In genomic region chr1:54584588-54585277, GRCm38 (mm10) we compare ENCODE assay signal across 12 mouse cellular contexts. TPM values are rescaled to one million over a fixed set of nuclear protein-coding genes. Genes with fewer than 3 reads are reported as not detected.
DNase-seq lines count a peak whose midpoint lies in the region; ATAC-seq and TF ChIP-seq lines count a peak whose summit lies in the region.
"Had no signal": no experiment of that assay in that cellular context is flagged by ENCODE, and none has a peak within 500 bp of the region (broad histone marks: within the 10 kb centered on the region; RNA-seq: fewer than 3 reads in every experiment).

No protein-coding gene starts in this region.

- 64% methylated on average over 2 of the region's 2 CpGs for WGBS in hindbrain, embryonic 12.5 days
- 49% methylated on average over 2 of the region's 2 CpGs for WGBS in hindbrain, embryonic 10.5 days
- 43% methylated on average over 2 of the region's 2 CpGs for WGBS in midbrain, embryonic 16.5 days
- WGBS in midbrain, embryonic 14.5 days: 50% methylated on average over 2 of the region's 2 CpGs
- 66% methylated on average over 2 of the region's 2 CpGs for WGBS in neural tube, embryonic 12.5 days
- 61% methylated on average over 2 of the region's 2 CpGs for WGBS in intestine, postnatal 0 days

- H3K27ac ChIP-seq in hindbrain, embryonic 12.5 days: no peak overlapping the region
- H3K27ac ChIP-seq in hindbrain, embryonic 10.5 days: no peak overlapping the region
- H3K27ac ChIP-seq in midbrain, embryonic 16.5 days (ENCODE audit: low read length): no peak overlapping the region
- H3K27ac ChIP-seq in midbrain, embryonic 14.5 days (replicated peaks; ENCODE audit: low read depth, low read length): no peak overlapping the region
- no peak overlapping the region for H3K27ac ChIP-seq in neural tube, embryonic 12.5 days
- no peak overlapping the region for H3K27ac ChIP-seq in intestine, postnatal 0 days (ENCODE audit: low read depth, low read length)
- H3K27ac ChIP-seq: hindbrain, embryonic 15.5 days; layer of hippocampus, adult 2 months had no signal

- peak; percentile 22; the same call in 1 of the 2 replicates for ATAC-seq in hindbrain, embryonic 12.5 days (ENCODE audit: low FRiP score)
- ATAC-seq in midbrain, embryonic 16.5 days: peak; percentile 25; the same call in 1 of the 2 replicates
- ATAC-seq in midbrain, embryonic 14.5 days (ENCODE audit: low FRiP score, low TSS enrichment): no peak
- 0 out of 2 replicates have a peak, but pooled peaks have one; percentile 10 for ATAC-seq in neural tube, embryonic 12.5 days (ENCODE audit: low FRiP score, low read depth)
- ATAC-seq in intestine, postnatal 0 days: no peak

- H3K4me2 ChIP-seq in hindbrain, embryonic 12.5 days (replicated peaks): no peak overlapping the region
- H3K4me2 ChIP-seq in midbrain, embryonic 16.5 days (ENCODE audit: low read length): no peak overlapping the region
- H3K4me2 ChIP-seq in midbrain, embryonic 14.5 days (ENCODE audit: low read length): no peak overlapping the region
- no peak overlapping the region; the same call in 1 of the 2 replicates for H3K4me2 ChIP-seq in neural tube, embryonic 12.5 days (replicated peaks)
- no peak overlapping the region for H3K4me2 ChIP-seq in intestine, postnatal 0 days (replicated peaks; ENCODE audit: low read depth)
- H3K4me2 ChIP-seq: hindbrain, embryonic 15.5 days had no signal

- H3K36me3 ChIP-seq in hindbrain, embryonic 12.5 days: no peaks in the 10 kb centered on the region
- H3K36me3 ChIP-seq in hindbrain, embryonic 10.5 days: no peaks in the 10 kb centered on the region
- no peaks in the 10 kb centered on the region for H3K36me3 ChIP-seq in midbrain, embryonic 16.5 days (ENCODE audit: control insufficient read depth, insufficient read depth, low read length)
- H3K36me3 ChIP-seq in midbrain, embryonic 14.5 days (ENCODE audit: control insufficient read depth, insufficient read depth, low read length): no peaks in the 10 kb centered on the region
- H3K36me3 ChIP-seq in neural tube, embryonic 12.5 days: no peaks in the 10 kb centered on the region
- H3K36me3 ChIP-seq in intestine, postnatal 0 days (ENCODE audit: control insufficient read depth, insufficient read depth): no peaks in the 10 kb centered on the region
- H3K36me3 ChIP-seq: hindbrain, embryonic 15.5 days had no signal

- DNase-seq in hindbrain, embryonic 10.5 days (ENCODE audit: low spot score): no peak
- no peak for DNase-seq in midbrain, embryonic 14.5 days
- DNase-seq in ZHBTc4 (ENCODE audit: low read depth, low spot score): peak; percentile 30
- DNase-seq in left cerebral cortex, adult 11 months (ENCODE audit: low spot score): no peak
- DNase-seq: lung, postnatal 10 days had no signal

- peaks cover 10% of the 10 kb centered on the region; the same call in 1 of the 2 replicates for H3K4me1 ChIP-seq in hindbrain, embryonic 12.5 days
- H3K4me1 ChIP-seq in hindbrain, embryonic 10.5 days (replicated peaks): peaks cover 13% of the 10 kb centered on the region
- peaks cover 14% of the 10 kb centered on the region for H3K4me1 ChIP-seq in midbrain, embryonic 16.5 days (ENCODE audit: control insufficient read depth, insufficient read depth, low read length)
- peaks cover 9% of the 10 kb centered on the region for H3K4me1 ChIP-seq in midbrain, embryonic 14.5 days (ENCODE audit: control insufficient read depth, insufficient read depth, low read length)
- H3K4me1 ChIP-seq in neural tube, embryonic 12.5 days: peaks cover 10% of the 10 kb centered on the region
- 0 out of 2 replicates have a peak, but pooled peaks cover 3% of the 10 kb centered on the region for H3K4me1 ChIP-seq in intestine, postnatal 0 days (replicated peaks; ENCODE audit: control insufficient read depth, insufficient read depth, low read length)

- no peak for TF ChIP-seq CTCF in intestine, postnatal 0 days (IDR thresholded peaks at IDR 0.05; ENCODE audit: low read depth)

- no peaks in the 10 kb centered on the region for H3K9me3 ChIP-seq in hindbrain, embryonic 12.5 days (replicated peaks)
- H3K9me3 ChIP-seq in hindbrain, embryonic 10.5 days: no peaks in the 10 kb centered on the region
- H3K9me3 ChIP-seq in midbrain, embryonic 16.5 days (replicated peaks; ENCODE audit: control insufficient read depth, low read length, poor library complexity, severe bottlenecking): no peaks in the 10 kb centered on the region
- no peaks in the 10 kb centered on the region for H3K9me3 ChIP-seq in midbrain, embryonic 14.5 days (ENCODE audit: control insufficient read depth, low read length)
- no peaks in the 10 kb centered on the region for H3K9me3 ChIP-seq in neural tube, embryonic 12.5 days
- H3K9me3 ChIP-seq in intestine, postnatal 0 days (ENCODE audit: control insufficient read depth): no peaks in the 10 kb centered on the region
- H3K9me3 ChIP-seq: hindbrain, embryonic 15.5 days had no signal

- H3K4me3 ChIP-seq in hindbrain, embryonic 12.5 days: no peak overlapping the region
- no peak overlapping the region for H3K4me3 ChIP-seq in hindbrain, embryonic 10.5 days
- H3K4me3 ChIP-seq in midbrain, embryonic 16.5 days (ENCODE audit: low read depth, low read length): no peak overlapping the region
- H3K4me3 ChIP-seq in midbrain, embryonic 14.5 days (replicated peaks; ENCODE audit: low read depth, low read length): no peak overlapping the region
- no peak overlapping the region for H3K4me3 ChIP-seq in neural tube, embryonic 12.5 days
- no peak overlapping the region for H3K4me3 ChIP-seq in intestine, postnatal 0 days (ENCODE audit: low read depth, low read length)
- H3K4me3 ChIP-seq: hindbrain, embryonic 15.5 days; layer of hippocampus, adult 2 months; myocyte had no signal

- no peak overlapping the region for H3K9ac ChIP-seq in hindbrain, embryonic 12.5 days
- H3K9ac ChIP-seq in midbrain, embryonic 16.5 days (ENCODE audit: low read depth, low read length): no peak overlapping the region
- no peak overlapping the region for H3K9ac ChIP-seq in midbrain, embryonic 14.5 days (replicated peaks; ENCODE audit: low read length)
- H3K9ac ChIP-seq in neural tube, embryonic 12.5 days: no peak overlapping the region
- no peak overlapping the region for H3K9ac ChIP-seq in intestine, postnatal 0 days (ENCODE audit: low read depth, low read length)
- H3K9ac ChIP-seq: hindbrain, embryonic 15.5 days had no signal

- no peaks in the 10 kb centered on the region for H3K27me3 ChIP-seq in hindbrain, embryonic 12.5 days
- H3K27me3 ChIP-seq in hindbrain, embryonic 10.5 days (ENCODE audit: insufficient read depth, poor library complexity, severe bottlenecking): no peaks in the 10 kb centered on the region
- H3K27me3 ChIP-seq in midbrain, embryonic 16.5 days (ENCODE audit: control insufficient read depth, insufficient read depth, low read depth, low read length): no peaks in the 10 kb centered on the region
- no peaks in the 10 kb centered on the region for H3K27me3 ChIP-seq in midbrain, embryonic 14.5 days (ENCODE audit: control insufficient read depth, insufficient read depth, low read length)
- no peaks in the 10 kb centered on the region for H3K27me3 ChIP-seq in neural tube, embryonic 12.5 days (replicated peaks)
- H3K27me3 ChIP-seq in intestine, postnatal 0 days (replicated peaks; ENCODE audit: control insufficient read depth, insufficient read depth, low read length): no peaks in the 10 kb centered on the region
- H3K27me3 ChIP-seq: hindbrain, embryonic 15.5 days had no signal

RNA-seq across cellular contexts. Expression of gene Pgap1, which starts 27.2 kb away (rescaled TPM):
- polyA plus RNA-seq in hindbrain, embryonic 12.5 days (2016; fragmentation: Nextera tagmentation; extraction: Ambion mirVana): 17.9 and 18.3 TPM in 2 replicates
- polyA plus RNA-seq in hindbrain, embryonic 10.5 days (2016; fragmentation: Nextera tagmentation; extraction: Ambion mirVana): 7.4 and 7.6 TPM in 2 replicates
- 29.8 and 34.5 TPM in 2 replicates for polyA plus RNA-seq in midbrain, embryonic 16.5 days (2015; fragmentation: Nextera tagmentation; extraction: Ambion mirVana)
- 53.5 and 68.4 TPM in 2 replicates for polyA plus RNA-seq in midbrain, embryonic 14.5 days (2014; fragmentation: Nextera tagmentation; extraction: Ambion mirVana)
- 12.4 and 15.0 TPM in 2 replicates for polyA plus RNA-seq in neural tube, embryonic 12.5 days (2016; fragmentation: Nextera tagmentation; extraction: Ambion mirVana)
- 7.2 and 9.4 TPM in 2 replicates for polyA plus RNA-seq in intestine, postnatal 0 days (2015; fragmentation: Nextera tagmentation; extraction: Ambion mirVana)

Comparison
In these comparisons a context has a peak if more than half of its experiments do, and no peak if none do; other contexts are left out.
1. ATAC-seq: peak in hindbrain, embryonic 12.5 days (single experiment), midbrain, embryonic 16.5 days (single experiment) and neural tube, embryonic 12.5 days (single experiment); none in midbrain, embryonic 14.5 days (single experiment) and intestine, postnatal 0 days (single experiment).